Mouse (Mus musculus) spleen, postnatal 36 days (tissue): ENCODE data around the gene Sgcd.
A peak's percentile ranks its signal among the peaks of the same experiment; 100 is the strongest.

Experiments used
- DNase-seq, 2 experiments: peaks; one replicate each; pipeline ENCODE4 v3.0.0; 2022; ENCODE audit warnings: low spot score in 2 of 2, mixed read lengths in 1 of 2

The Sgcd gene

GRCm38 (mm10) chr11:47294741-47295140, 694.0 kb downstream of the Sgcd start:
- DNase-seq = no peak

GRCm38 (mm10) chr11:47276586-47276985, 712.2 kb downstream of the Sgcd start:
- no peak for DNase-seq

- no peak for DNase-seq
Measured at GRCm38 (mm10) chr11:47268556-47268955, 720.2 kb downstream of the Sgcd start.

GRCm38 (mm10) chr11:47264267-47264984, 724.3 kb downstream of the Sgcd start:
- no peak for DNase-seq

GRCm38 (mm10) chr11:47250301-47250700, 738.5 kb downstream of the Sgcd start:
- DNase-seq = no peak

GRCm38 (mm10) chr11:47248345-47248893, 740.4 kb downstream of the Sgcd start:
- DNase-seq = no peak

GRCm38 (mm10) chr11:47247703-47248344, 740.9 kb downstream of the Sgcd start:
- DNase-seq = no peak

- DNase-seq = no peak
Measured at GRCm38 (mm10) chr11:47242401-47242800, 746.4 kb downstream of the Sgcd start.

- no peak for DNase-seq
Measured at GRCm38 (mm10) chr11:47228222-47228621, 760.5 kb downstream of the Sgcd start.

GRCm38 (mm10) chr11:47224148-47224547, 764.6 kb downstream of the Sgcd start:
- DNase-seq = no peak

- DNase-seq = no peak
Measured at GRCm38 (mm10) chr11:47211531-47211930, 777.2 kb downstream of the Sgcd start.

- DNase-seq = no peak
Measured at GRCm38 (mm10) chr11:47206461-47206860, 782.3 kb downstream of the Sgcd start.

GRCm38 (mm10) chr11:47199106-47199505, 789.7 kb downstream of the Sgcd start:
- no peak for DNase-seq

GRCm38 (mm10) chr11:47188556-47188955, 800.2 kb downstream of the Sgcd start:
- DNase-seq = no peak

GRCm38 (mm10) chr11:47174977-47175376, 813.8 kb downstream of the Sgcd start:
- DNase-seq = no peak

GRCm38 (mm10) chr11:47170926-47171625, 817.7 kb downstream of the Sgcd start:
- peak in 1 of 2 experiments; percentile 2 for DNase-seq

- DNase-seq = no peak
Measured at GRCm38 (mm10) chr11:47167376-47167775, 821.4 kb downstream of the Sgcd start.

- DNase-seq = no peak
Measured at GRCm38 (mm10) chr11:47158089-47158488, 830.7 kb downstream of the Sgcd start.

GRCm38 (mm10) chr11:47156730-47157693, 831.8 kb downstream of the Sgcd start:
- no peak for DNase-seq

- no peak for DNase-seq
Measured at GRCm38 (mm10) chr11:47154837-47155430, 833.8 kb downstream of the Sgcd start.

- no peak for DNase-seq
Measured at GRCm38 (mm10) chr11:47149607-47150006, 839.2 kb downstream of the Sgcd start.
